Mouse (Mus musculus) lung, adult 2 months (tissue): Measurements from ENCODE around the gene Myh3.

Experiments used
- CTCF ChIP-seq: fragments of 200-500 bp; IDR thresholded peaks from 2 replicates; pipeline ENCODE4 v1.5.1; 2011; ENCODE audit warnings: mild to moderate bottlenecking, low read length, control low read depth; ENCODE audit not compliant: insufficient read depth
- POLR2A ChIP-seq: fragments of 200-500 bp; IDR thresholded peaks from 2 replicates; pipeline ENCODE4 v1.6.1; 2011; ENCODE audit warnings: low read depth, mild to moderate bottlenecking, control low read depth, low read length, borderline replicate concordance; ENCODE audit errors: extremely low read depth

DNA sequence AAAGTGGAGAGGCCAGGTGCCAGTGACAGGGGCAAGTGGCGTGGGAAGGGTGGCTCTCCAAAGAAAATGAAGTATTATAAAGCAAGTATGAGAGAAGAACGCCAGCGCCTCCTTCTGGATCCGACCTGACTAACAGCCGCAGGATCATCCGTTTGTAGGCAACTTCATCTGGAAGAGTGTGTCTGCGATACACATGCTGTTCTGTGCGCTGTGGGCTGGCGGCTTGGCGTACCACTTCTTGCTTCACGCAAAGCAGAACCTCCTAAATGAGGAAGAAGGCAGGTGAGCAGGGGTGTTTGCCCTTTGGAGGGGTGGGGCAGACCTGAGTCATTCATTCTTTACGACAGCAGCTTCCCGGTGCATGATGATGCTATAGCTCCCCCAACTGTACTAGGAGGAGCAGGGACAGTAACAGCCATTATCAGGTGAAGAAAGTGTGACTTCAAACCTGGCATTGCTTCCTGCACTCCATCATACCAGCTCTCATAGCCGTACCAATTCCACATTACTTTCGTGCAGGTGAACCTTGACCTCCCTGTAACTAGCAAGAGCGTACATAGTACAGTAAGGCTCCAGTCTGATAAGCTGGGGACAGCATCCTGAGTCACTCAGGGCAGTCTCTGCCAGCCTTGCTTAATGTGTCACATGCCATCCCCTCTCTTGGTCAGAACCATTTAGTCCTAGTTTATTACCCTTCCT is 47.0 kb upstream of the Myh3 start:
- TF ChIP-seq POLR2A (no peak), CTCF (no peak)
